Mouse (Mus musculus) stomach, embryonic 14.5 days (tissue): Measurements from ENCODE around the gene Txnrd2. TPM values are rescaled to one million over a fixed set of nuclear protein-coding genes. Genes with fewer than 3 reads are reported as not detected.
A peak's percentile ranks its signal among the peaks of the same experiment; 100 is the strongest.

Experiments
- ATAC-seq: fragments of 200-750 bp; cut with Nextera tagmentation; 2 replicates; pipeline ENCODE4 v1.8.0; 2017; ENCODE audit warnings: low read depth, moderate TSS enrichment; ENCODE audit not compliant: insufficient number of reproducible peaks, insufficient read depth, low FRiP score
- H3K27ac ChIP-seq: fragments of 300-500 bp; sonication (generic); 2 replicates; pipeline ENCODE4 v1.5.1; 2014; ENCODE audit warnings: mild to moderate bottlenecking, low read length, moderate library complexity, mixed read lengths
- H3K27me3 ChIP-seq: fragments of 300-500 bp; sonication (generic); 2 replicates; pipeline ENCODE4 v1.6.1; 2014; ENCODE audit warnings: low read length, control low read depth, mixed read lengths; ENCODE audit not compliant: control insufficient read depth, insufficient read depth
- H3K36me3 ChIP-seq: fragments of 300-500 bp; sonication (generic); 2 replicates; pipeline ENCODE4 v1.6.1; 2014; ENCODE audit warnings: mild to moderate bottlenecking, control low read depth, low read length, moderate library complexity, mixed read lengths; ENCODE audit not compliant: control insufficient read depth, insufficient read depth
- H3K4me1 ChIP-seq: fragments of 300-500 bp; sonication (generic); 2 replicates; pipeline ENCODE4 v1.6.1; 2014; ENCODE audit warnings: low read length, control low read depth, mixed read lengths; ENCODE audit not compliant: control insufficient read depth, insufficient read depth
- H3K4me2 ChIP-seq: fragments of 300-500 bp; sonication (generic); replicated peaks from 2 replicates; pipeline ENCODE4 v1.6.1; 2014; ENCODE audit warnings: low read depth, low read length, control low read depth
- H3K4me3 ChIP-seq: fragments of 300-500 bp; sonication (generic); 2 replicates; pipeline ENCODE4 v1.5.1; 2014; ENCODE audit warnings: low read depth, low read length, control low read depth
- H3K9ac ChIP-seq: fragments of 300-500 bp; sonication (generic); replicated peaks from 2 replicates; pipeline ENCODE4 v1.6.1; 2014; ENCODE audit warnings: low read depth, mild to moderate bottlenecking, control low read depth, low read length, moderate library complexity, mixed read lengths
- H3K9me3 ChIP-seq: fragments of 300-500 bp; sonication (generic); 2 replicates; pipeline ENCODE4 v1.6.1; 2016; ENCODE audit warnings: low read depth, low read length, control low read depth; ENCODE audit not compliant: control insufficient read depth
- WGBS: fragments of 180-500 bp; shearing (Covaris S2); extraction: QIAGEN DNeasy Blood & Tissue Kit; methylation state at CpG from one replicate; pipeline ENCODE4 v1.1.7; 2014; 5-methylcytosine and 5-hydroxymethylcytosine counted together
- polyA plus RNA-seq: library from polyadenylated mRNA; unstranded; fragments of >200 nt; fragmentation: Nextera tagmentation; extraction: Ambion mirVana; gene quantifications from 2 replicates; pipeline ENCODE4 v1.2.1, GENCODE M21; 2014

Gene Txnrd2
- polyA plus RNA-seq, 1 experiment from 2014 or later: 18.8 TPM

DNA sequence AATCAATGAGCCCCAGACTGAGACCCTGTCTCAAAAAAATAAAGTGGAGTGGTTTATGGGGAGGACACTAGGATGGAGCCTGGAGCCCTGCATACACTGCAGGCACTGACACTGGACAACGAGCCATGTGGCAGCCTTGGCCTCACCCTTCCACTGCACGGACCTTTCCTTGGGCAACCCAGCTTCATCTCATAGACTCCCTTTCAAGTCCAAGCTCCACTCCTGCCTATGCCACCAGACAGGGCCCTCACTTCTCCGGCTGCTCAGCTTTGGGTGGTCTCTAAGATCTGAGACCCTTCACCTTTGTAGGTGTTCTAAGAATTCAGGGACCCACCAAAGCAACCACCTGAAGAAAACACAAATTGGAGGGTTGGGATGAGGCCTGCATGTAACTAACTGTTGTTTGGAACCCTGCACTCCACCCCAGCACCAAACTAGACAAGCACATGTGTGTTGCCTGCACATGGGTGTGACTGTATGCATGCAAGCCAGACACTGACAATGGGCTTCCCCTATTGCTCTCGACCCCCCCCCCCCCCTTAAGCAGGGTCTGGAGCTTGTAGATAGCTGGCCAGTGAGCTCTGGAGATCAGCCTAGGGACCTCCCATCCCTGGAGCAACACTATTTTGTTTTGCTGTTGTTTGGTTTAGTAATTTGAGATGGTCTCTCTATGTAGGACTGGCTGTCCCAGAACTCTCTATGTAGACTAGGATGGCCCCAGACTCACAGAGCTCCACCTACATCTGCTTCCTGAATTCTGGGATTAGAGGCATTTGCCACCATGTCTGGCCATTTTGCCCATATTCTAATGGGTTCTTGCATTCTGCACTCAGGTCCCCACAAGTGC is 7.2 kb upstream of the Txnrd2 start:
- no peak overlapping the region for H3K4me2 ChIP-seq
- peaks cover 13% of the 10 kb centered on the region for H3K4me1 ChIP-seq
- no peaks in the 10 kb centered on the region for H3K9me3 ChIP-seq
- no peak overlapping the region for H3K27ac ChIP-seq
- H3K9ac ChIP-seq: no peak overlapping the region
- peaks cover 11% of the 10 kb centered on the region; the same call in 1 of the 2 replicates for H3K36me3 ChIP-seq
- no peak overlapping the region for H3K4me3 ChIP-seq
- 81% methylated on average over 4 of the region's 4 CpGs for WGBS
- ATAC-seq: no peak
- H3K27me3 ChIP-seq: no peaks in the 10 kb centered on the region

DNA sequence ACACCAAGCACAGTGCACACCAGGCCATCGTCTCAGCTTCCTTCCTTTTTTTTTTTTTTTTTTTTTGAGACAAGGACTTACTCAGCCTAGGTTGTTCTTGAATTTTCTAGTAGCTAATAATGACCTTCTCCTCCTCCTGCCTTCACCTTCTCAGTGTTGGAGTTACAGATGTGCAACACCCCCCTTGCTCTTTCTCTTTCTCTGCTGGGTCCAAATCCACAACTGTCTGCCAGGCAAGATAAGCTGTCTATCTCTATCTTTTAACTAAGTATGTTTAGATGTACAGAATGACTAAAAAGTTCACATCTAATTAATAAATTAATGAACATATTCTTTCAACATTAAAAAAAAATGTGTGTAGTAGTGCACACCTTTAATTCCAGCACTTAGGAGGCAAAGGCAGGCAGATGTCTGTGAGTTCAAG is 6.6 kb upstream of the Txnrd2 start:
- Histone ChIP-seq H3K27me3 (no peaks in the 10 kb centered on the region), H3K4me2 (no peak overlapping the region), H3K9ac (no peak overlapping the region), H3K27ac (no peak overlapping the region), H3K36me3 (peaks cover 7% of the 10 kb centered on the region; the same call in 1 of the 2 replicates), H3K4me3 (no peak overlapping the region), H3K9me3 (no peaks in the 10 kb centered on the region), H3K4me1 (peaks cover 19% of the 10 kb centered on the region)
- 80% methylated on average over 1 of the region's 1 CpGs for WGBS
- ATAC-seq: no peak

GRCm38 (mm10) chr16:18420571-18420970 is 5.6 kb upstream of the Txnrd2 start:
- H3K9ac ChIP-seq: no peak overlapping the region
- H3K36me3 ChIP-seq: peaks cover 5% of the 10 kb centered on the region; the same call in 1 of the 2 replicates
- H3K4me2 ChIP-seq: no peak overlapping the region
- no peaks in the 10 kb centered on the region for H3K9me3 ChIP-seq
- no peak overlapping the region for H3K27ac ChIP-seq
- 72% methylated on average over 3 of the region's 3 CpGs for WGBS
- peaks cover 26% of the 10 kb centered on the region for H3K4me1 ChIP-seq
- H3K27me3 ChIP-seq: no peaks in the 10 kb centered on the region
- no peak for ATAC-seq
- H3K4me3 ChIP-seq: no peak overlapping the region

DNA sequence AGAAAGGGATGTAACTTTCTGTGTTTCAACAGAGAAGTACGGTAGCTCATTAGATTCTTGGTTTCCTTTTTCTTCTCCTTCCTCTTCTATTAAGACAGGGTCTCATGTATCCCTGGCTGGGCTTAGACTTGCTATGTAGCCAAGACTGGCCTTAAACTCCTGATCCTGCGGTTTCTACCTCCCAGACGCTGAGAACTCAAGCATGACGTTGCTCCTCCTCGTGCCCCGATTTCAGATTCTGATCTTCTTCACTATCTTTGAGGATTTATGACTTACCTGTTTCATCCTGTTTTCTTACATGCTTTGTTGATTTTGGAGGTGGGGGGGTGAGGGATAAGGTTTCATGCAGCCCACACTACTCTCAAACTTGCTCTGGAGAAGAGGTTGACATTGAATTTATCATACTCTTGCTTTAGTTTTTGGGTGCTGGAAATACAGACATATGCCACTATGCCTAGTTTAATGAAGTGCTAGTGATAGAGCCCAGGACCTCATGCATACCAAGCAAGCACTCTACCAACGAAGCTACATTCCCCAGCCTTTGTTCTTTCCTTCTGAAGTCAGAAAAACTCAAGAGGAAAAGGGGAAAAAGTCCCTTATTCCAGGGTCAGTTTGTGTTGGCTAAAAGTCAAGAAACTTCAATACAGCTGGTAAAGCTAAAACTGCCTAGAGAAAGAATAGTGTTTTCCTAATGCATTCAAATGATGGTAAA is 2.8 kb upstream of the Txnrd2 start:
- H3K27me3 ChIP-seq: no peaks in the 10 kb centered on the region
- H3K4me1 ChIP-seq: peaks cover 23% of the 10 kb centered on the region
- 0 out of 2 replicates have a peak overlapping the region, but pooled peaks have one; percentile 6 for H3K9ac ChIP-seq
- 86% methylated on average over 7 of the region's 7 CpGs for WGBS
- H3K36me3 ChIP-seq: peaks cover 5% of the 10 kb centered on the region; the same call in 1 of the 2 replicates
- no peak overlapping the region; the same call in 1 of the 2 replicates for H3K27ac ChIP-seq
- ATAC-seq: no peak
- H3K9me3 ChIP-seq: no peaks in the 10 kb centered on the region
- no peak overlapping the region for H3K4me3 ChIP-seq
- no peak overlapping the region for H3K4me2 ChIP-seq

GRCm38 (mm10) chr16:18423915-18424265 is 2.3 kb upstream of the Txnrd2 start:
- 85% methylated on average over 5 of the region's 5 CpGs for WGBS
- H3K9ac ChIP-seq: 0 out of 2 replicates have a peak overlapping the region, but pooled peaks have one; percentile 6
- no peak for ATAC-seq
- peaks cover 5% of the 10 kb centered on the region; the same call in 1 of the 2 replicates for H3K36me3 ChIP-seq
- H3K4me3 ChIP-seq: no peak overlapping the region
- H3K4me2 ChIP-seq: no peak overlapping the region
- no peaks in the 10 kb centered on the region for H3K9me3 ChIP-seq
- peaks cover 23% of the 10 kb centered on the region for H3K4me1 ChIP-seq
- H3K27ac ChIP-seq: no peak overlapping the region
- H3K27me3 ChIP-seq: no peaks in the 10 kb centered on the region

GRCm38 (mm10) chr16:18424364-18425045 is 1.7 kb upstream of the Txnrd2 start:
- 77% methylated on average over 11 of the region's 11 CpGs for WGBS
- no peak overlapping the region for H3K9ac ChIP-seq

GRCm38 (mm10) chr16:18425475-18426214 is 539 bp upstream of the Txnrd2 start:
- Histone ChIP-seq H3K4me2 (peak overlapping the region; percentile 86), H3K4me1 (peaks cover 23% of the 10 kb centered on the region), H3K9ac (peak overlapping the region; percentile 67), H3K27ac (peak overlapping the region; percentile 75; the same call in 1 of the 2 replicates), H3K9me3 (no peaks in the 10 kb centered on the region), H3K36me3 (peaks cover 4% of the 10 kb centered on the region; the same call in 1 of the 2 replicates), H3K27me3 (no peaks in the 10 kb centered on the region), H3K4me3 (peak overlapping the region; percentile 83)
- 15% methylated on average over 10 of the region's 10 CpGs for WGBS
- peak; percentile 25 for ATAC-seq

More at GRCm38 (mm10) chr16:18424364-18425045, 1.7 kb upstream of the Txnrd2 start:
- Histone ChIP-seq H3K27me3 (no peaks in the 10 kb centered on the region), H3K36me3 (peaks cover 5% of the 10 kb centered on the region; the same call in 1 of the 2 replicates), H3K27ac (no peak overlapping the region), H3K4me2 (no peak overlapping the region; the same call in 1 of the 2 replicates), H3K4me1 (peaks cover 23% of the 10 kb centered on the region), H3K4me3 (no peak overlapping the region), H3K9me3 (no peaks in the 10 kb centered on the region)
- ATAC-seq: no peak
